Mouse (Mus musculus) stomach, postnatal 0 days (tissue): ENCODE data around the gene 4930539E08Rik.

Experiments
- CTCF ChIP-seq: IDR thresholded peaks from 2 replicates; pipeline ENCODE4 v1.5.1; 2016; ENCODE audit warnings: antibody characterized with exemption, low read depth, mild to moderate bottlenecking, moderate library complexity
- EP300 ChIP-seq: optimal IDR thresholded peaks from 2 replicates; pipeline ENCODE3; 2016; ENCODE audit warnings: antibody characterized with exemption

GRCm38 (mm10) chr17:28926380-28926779 is 11.3 kb upstream of the 4930539E08Rik start:
- TF ChIP-seq CTCF, result peak; percentile 94
- no peak for TF ChIP-seq EP300
